Mouse (Mus musculus) liver, postnatal 0 days (tissue): ENCODE results near the gene Aldh1l1. TPM values are rescaled to one million over a fixed set of nuclear protein-coding genes. Genes with fewer than 3 reads are reported as not detected.

Source experiments
- ATAC-seq: fragments of 200-750 bp; cut with Nextera tagmentation; 2 replicates; pipeline ENCODE4 v1.8.0; 2017; ENCODE audit warnings: mild to moderate bottlenecking, moderate library complexity
- DNase-seq: peaks from one replicate; pipeline ENCODE4 v3.0.0-alpha.2; 2016
- H3K27ac ChIP-seq: fragments of 300-500 bp; sonication (generic); 2 replicates; pipeline ENCODE4 v1.5.1; 2014; ENCODE audit warnings: antibody characterized with exemption, moderate library complexity, mild to moderate bottlenecking, low read depth
- H3K27me3 ChIP-seq: fragments of 300-500 bp; sonication (generic); 2 replicates; pipeline ENCODE4 v1.6.1; 2014; ENCODE audit warnings: low read length, control low read depth, mixed read lengths; ENCODE audit not compliant: insufficient read depth
- H3K36me3 ChIP-seq: fragments of 300-500 bp; sonication (generic); replicated peaks from 2 replicates; pipeline ENCODE4 v1.6.1; 2014; ENCODE audit warnings: mild to moderate bottlenecking, control low read depth, low read length, moderate library complexity, mixed read lengths; ENCODE audit not compliant: insufficient read depth
- H3K4me1 ChIP-seq: fragments of 300-500 bp; sonication (generic); 2 replicates; pipeline ENCODE4 v1.6.1; 2014; ENCODE audit warnings: antibody characterized with exemption, mild to moderate bottlenecking, control low read depth; ENCODE audit not compliant: insufficient read depth
- H3K4me2 ChIP-seq: fragments of 300-500 bp; sonication (generic); 2 replicates; pipeline ENCODE4 v1.6.1; 2014; ENCODE audit warnings: low read depth, mild to moderate bottlenecking, low read length, moderate library complexity, mixed read lengths
- H3K4me3 ChIP-seq: fragments of 300-500 bp; sonication (generic); 2 replicates; pipeline ENCODE4 v1.5.1; 2014; ENCODE audit warnings: low read depth, low read length
- H3K9ac ChIP-seq: fragments of 300-500 bp; sonication (generic); replicated peaks from 2 replicates; pipeline ENCODE4 v1.6.1; 2014; ENCODE audit warnings: mild to moderate bottlenecking, moderate library complexity
- H3K9me3 ChIP-seq: fragments of 300-500 bp; sonication (generic); 2 replicates; pipeline ENCODE4 v1.6.1; 2016; ENCODE audit warnings: mild to moderate bottlenecking, control low read depth, low read length, mixed read lengths
- CTCF ChIP-seq: sonication (generic); IDR thresholded peaks from 2 replicates; pipeline ENCODE4 v1.5.1; 2016; ENCODE audit warnings: antibody characterized with exemption, low read depth
- EP300 ChIP-seq: IDR thresholded peaks from 2 replicates; pipeline ENCODE4 v1.6.1; 2016; ENCODE audit warnings: antibody characterized with exemption, low read depth, mild to moderate bottlenecking
- WGBS: fragments of 180-500 bp; shearing (Covaris S2); extraction: QIAGEN DNeasy Blood & Tissue Kit; methylation state at CpG from one replicate; pipeline ENCODE4 v1.1.7; 2014; ENCODE audit not compliant: insufficient replicate concordance; 5-methylcytosine and 5-hydroxymethylcytosine counted together
- polyA plus RNA-seq: library from polyadenylated mRNA; unstranded; fragments of >200 nt; fragmentation: Nextera tagmentation; extraction: Ambion mirVana; gene quantifications from 2 replicates; pipeline ENCODE4 v1.2.1, GENCODE M21; 2015

Aldh1l1 gene
- polyA plus RNA-seq, 1 experiment from 2014 or later, result 114 TPM

DNA sequence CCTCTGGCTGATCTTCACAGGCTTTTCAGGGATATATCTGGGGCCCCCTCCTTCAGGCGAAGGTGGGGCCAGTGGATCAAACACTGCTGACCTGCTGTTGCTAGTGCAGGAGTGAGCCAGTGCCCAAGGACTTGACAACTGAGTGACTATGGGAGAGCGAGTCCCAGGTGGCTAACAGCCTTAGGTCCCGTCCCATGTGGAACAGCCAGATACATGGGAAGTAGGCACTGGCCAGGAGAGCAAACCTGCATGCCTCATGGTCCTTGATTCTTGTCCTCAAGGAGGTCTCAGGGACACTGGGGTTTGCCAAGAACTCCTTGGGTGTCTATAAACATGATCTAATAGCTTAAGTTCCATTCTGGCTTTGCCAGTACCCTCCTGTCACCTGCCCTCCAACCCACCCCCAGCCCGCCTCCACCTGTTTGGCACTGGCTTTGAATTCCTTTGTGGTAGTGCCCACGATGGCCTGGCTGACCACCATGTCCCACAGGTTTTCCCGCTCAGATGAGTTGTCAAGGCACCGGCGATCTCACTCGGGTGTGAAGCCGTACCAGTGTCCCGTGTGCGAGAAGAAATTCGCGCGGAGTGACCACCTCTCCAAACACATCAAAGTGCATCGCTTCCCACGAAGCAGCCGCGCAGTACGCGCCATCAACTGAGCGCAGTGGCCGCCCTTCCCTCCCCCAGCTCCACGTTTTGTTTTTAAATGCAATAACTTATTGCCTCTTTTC, 12.4 kb upstream of the Aldh1l1 start:
- whole genome bisulfite sequencing, result 89% methylated on average over 24 of the region's 24 CpGs
- TF ChIP-seq CTCF (no peak), EP300 (no peak)
- H3K9me3 ChIP-seq, result no peaks in the 10 kb centered on the region
- H3K36me3 ChIP-seq, result peaks cover 18% of the 10 kb centered on the region; the same call in 1 of the 2 replicates
- ATAC-seq (no peak), DNase-seq (no peak)
- 0 out of 2 replicates have a peak overlapping the region, but pooled peaks have one; percentile 3 for H3K4me2 ChIP-seq
- no peak overlapping the region for H3K4me3 ChIP-seq
- peaks cover 20% of the 10 kb centered on the region for H3K4me1 ChIP-seq
- H3K27me3 ChIP-seq, result no peaks in the 10 kb centered on the region
- H3K27ac ChIP-seq, result no peak overlapping the region
- H3K9ac ChIP-seq, result no peak overlapping the region

DNA sequence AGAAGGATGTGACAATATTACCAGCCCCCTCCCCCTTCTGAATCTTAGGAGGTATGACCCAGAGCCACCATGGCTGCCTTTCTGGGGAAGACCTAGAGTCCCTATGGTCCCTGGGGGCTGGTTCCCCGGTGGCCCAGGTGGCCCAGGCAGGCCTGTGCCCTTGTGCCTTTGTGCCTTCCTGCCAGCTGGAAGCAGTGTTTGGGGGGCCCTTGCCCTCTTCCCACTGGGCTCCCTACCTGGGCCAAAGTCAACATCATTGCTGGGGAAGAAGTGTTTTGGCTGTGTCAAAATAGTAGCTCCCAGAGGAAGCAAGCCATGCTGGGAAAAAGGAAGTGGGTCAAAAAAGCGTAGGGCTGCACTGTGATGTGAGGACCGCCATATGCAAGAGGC, 11.9 kb upstream of the Aldh1l1 start:
- H3K4me3 ChIP-seq, result no peak overlapping the region
- 71% methylated on average over 3 of the region's 3 CpGs for WGBS
- H3K27ac ChIP-seq, result no peak overlapping the region; the same call in 1 of the 2 replicates
- peaks cover 20% of the 10 kb centered on the region for H3K4me1 ChIP-seq
- no peaks in the 10 kb centered on the region for H3K9me3 ChIP-seq
- no peaks in the 10 kb centered on the region for H3K27me3 ChIP-seq
- TF ChIP-seq EP300 (no peak), CTCF (no peak)
- no peak overlapping the region for H3K4me2 ChIP-seq
- peaks cover 18% of the 10 kb centered on the region; the same call in 1 of the 2 replicates for H3K36me3 ChIP-seq
- DNase-seq (no peak), ATAC-seq (no peak)
- H3K9ac ChIP-seq, result no peak overlapping the region

GRCm38 (mm10) chr6:90475176-90475853, 10.9 kb upstream of the Aldh1l1 start:
- ATAC-seq, result peak; percentile 53
- peak overlapping the region; percentile 60 for H3K27ac ChIP-seq

GRCm38 (mm10) chr6:90475854-90476212, 10.4 kb upstream of the Aldh1l1 start:
- peak overlapping the region; percentile 16; the same call in 1 of the 2 replicates for H3K9ac ChIP-seq
- no peaks in the 10 kb centered on the region for H3K27me3 ChIP-seq
- no peak overlapping the region for H3K4me2 ChIP-seq
- 51% methylated on average over 3 of the region's 3 CpGs for WGBS
- H3K4me1 ChIP-seq, result peaks cover 20% of the 10 kb centered on the region
- H3K9me3 ChIP-seq, result no peaks in the 10 kb centered on the region
- TF ChIP-seq EP300 (peak; percentile 44; the same call in 1 of the 2 replicates), CTCF (no peak)
- H3K36me3 ChIP-seq, result peaks cover 18% of the 10 kb centered on the region; the same call in 1 of the 2 replicates
- DNase-seq (no peak), ATAC-seq (peak; percentile 79)
- H3K4me3 ChIP-seq, result no peak overlapping the region
- H3K27ac ChIP-seq, result peak overlapping the region; percentile 60

More at GRCm38 (mm10) chr6:90475176-90475853, 10.9 kb upstream of the Aldh1l1 start:
- Histone ChIP-seq H3K4me3 (no peak overlapping the region), H3K27me3 (no peaks in the 10 kb centered on the region), H3K4me2 (no peak overlapping the region), H3K36me3 (peaks cover 18% of the 10 kb centered on the region; the same call in 1 of the 2 replicates), H3K4me1 (peaks cover 20% of the 10 kb centered on the region), H3K9me3 (no peaks in the 10 kb centered on the region), H3K9ac (peak overlapping the region; percentile 16; the same call in 1 of the 2 replicates)
- WGBS, result 64% methylated on average over 4 of the region's 4 CpGs
- DNase-seq, result no peak
- no peak for TF ChIP-seq EP300
- no peak for TF ChIP-seq CTCF

DNA sequence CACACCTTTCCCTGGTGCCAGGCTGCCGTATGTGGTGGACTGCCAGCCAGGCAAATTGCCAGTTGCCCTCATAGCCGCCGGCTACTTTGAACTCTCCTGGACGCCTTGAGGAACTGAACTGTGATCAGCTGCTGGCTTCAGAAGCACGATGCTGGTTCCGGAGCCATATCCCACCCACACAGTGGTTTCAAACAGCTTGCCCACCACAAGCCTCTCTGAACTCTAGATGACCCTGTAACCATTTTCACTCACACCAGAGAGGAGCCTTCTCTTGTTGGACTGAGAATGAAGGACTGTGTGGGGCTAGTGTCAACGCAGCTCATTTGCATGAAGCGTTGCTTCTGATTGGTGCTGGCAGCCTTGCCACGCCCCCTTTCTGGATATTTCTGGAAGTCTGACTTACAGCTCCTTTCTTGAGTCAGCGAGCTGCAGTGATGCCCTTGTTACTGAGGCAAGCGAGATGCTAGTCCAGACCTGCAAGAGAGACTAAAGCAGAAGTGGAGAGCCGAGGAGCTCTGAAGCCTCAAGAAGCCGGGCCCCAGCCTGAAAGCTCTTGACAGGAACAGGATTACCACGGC, 9.2 kb upstream of the Aldh1l1 start:
- TF ChIP-seq EP300 (no peak), CTCF (no peak)
- Histone ChIP-seq H3K9me3 (no peaks in the 10 kb centered on the region), H3K9ac (no peak overlapping the region), H3K4me1 (peaks cover 20% of the 10 kb centered on the region), H3K4me3 (no peak overlapping the region), H3K27me3 (no peaks in the 10 kb centered on the region), H3K4me2 (no peak overlapping the region), H3K27ac (no peak overlapping the region; the same call in 1 of the 2 replicates), H3K36me3 (0 out of 2 replicates have a peak, but pooled peaks cover 15% of the 10 kb centered on the region)
- 48% methylated on average over 14 of the region's 14 CpGs for WGBS
- ATAC-seq (no peak), DNase-seq (no peak)

- no peaks in the 10 kb centered on the region for H3K27me3 ChIP-seq
- H3K36me3 ChIP-seq, result no peaks in the 10 kb centered on the region
- no peak overlapping the region for H3K9ac ChIP-seq
- no peak for DNase-seq
- TF ChIP-seq EP300, result no peak
- no peak for TF ChIP-seq CTCF
- no peak overlapping the region for H3K4me2 ChIP-seq
- WGBS, result 38% methylated on average over 3 of the region's 3 CpGs
- H3K4me1 ChIP-seq, result peaks cover 7% of the 10 kb centered on the region
- ATAC-seq, result peak; percentile 56; the same call in 1 of the 2 replicates
- H3K4me3 ChIP-seq, result no peak overlapping the region
- H3K27ac ChIP-seq, result no peak overlapping the region
- no peaks in the 10 kb centered on the region for H3K9me3 ChIP-seq
Observed at GRCm38 (mm10) chr6:90484249-90484648, 2.0 kb upstream of the Aldh1l1 start.
